18 mouse cellular contexts compared by ENCODE assay signal in the genomic region with DNA sequence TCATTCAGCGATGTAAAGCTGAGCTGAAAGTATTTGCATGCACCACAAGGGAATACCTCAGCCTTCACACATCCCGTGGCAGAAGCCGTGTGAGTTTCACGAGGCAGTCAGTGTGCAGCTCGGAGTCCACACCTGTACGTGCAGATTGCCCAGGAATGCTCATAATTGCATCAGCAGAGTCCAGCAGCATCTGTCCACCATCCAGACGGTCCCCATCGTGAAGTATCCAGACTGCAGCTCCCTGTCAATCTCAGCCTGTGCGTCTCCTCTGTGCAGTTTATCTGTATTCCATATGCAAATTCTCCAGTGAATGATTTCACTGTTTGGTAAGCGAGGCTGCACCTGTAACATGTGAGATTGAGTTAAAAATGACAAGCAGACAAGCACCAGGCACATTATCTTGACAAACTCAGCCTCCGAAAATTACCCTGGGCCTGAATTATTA.
DNase-seq lines count a peak whose midpoint lies in the region; ATAC-seq lines count a peak whose summit lies in the region.
"Had no signal": no experiment of that assay in that cellular context is flagged by ENCODE, and none has a peak within 500 bp of the region (broad histone marks: within the 10 kb centered on the region; RNA-seq: fewer than 3 reads in every experiment).

No protein-coding gene starts in this region.

- no peaks in the 10 kb centered on the region for H3K36me3 ChIP-seq in forebrain, embryonic 12.5 days (replicated peaks)
- H3K36me3 ChIP-seq in forebrain, embryonic 11.5 days (ENCODE audit: control insufficient read depth, insufficient read depth, low read length), result no peaks in the 10 kb centered on the region
- H3K36me3 ChIP-seq in embryonic facial prominence, embryonic 13.5 days, result no peaks in the 10 kb centered on the region
- no peaks in the 10 kb centered on the region for H3K36me3 ChIP-seq in hindbrain, embryonic 16.5 days (ENCODE audit: control insufficient read depth, insufficient read depth, low read length)
- no peaks in the 10 kb centered on the region for H3K36me3 ChIP-seq in midbrain, embryonic 15.5 days (replicated peaks)
- H3K36me3 ChIP-seq: heart, embryonic 12.5 days had no signal

- H3K27ac ChIP-seq in forebrain, embryonic 12.5 days, result 0 out of 2 replicates have a peak overlapping the region, but pooled peaks have one; percentile 50
- H3K27ac ChIP-seq in forebrain, embryonic 11.5 days (ENCODE audit: low read depth, low read length), result no peak overlapping the region
- H3K27ac ChIP-seq in embryonic facial prominence, embryonic 13.5 days, result no peak overlapping the region
- no peak overlapping the region for H3K27ac ChIP-seq in hindbrain, embryonic 16.5 days (ENCODE audit: low read depth, low read length)
- peak overlapping the region; percentile 63 for H3K27ac ChIP-seq in midbrain, embryonic 15.5 days

- no peak overlapping the region for H3K4me2 ChIP-seq in forebrain, embryonic 12.5 days
- no peak overlapping the region for H3K4me2 ChIP-seq in forebrain, embryonic 11.5 days (ENCODE audit: low read depth, low read length, severe bottlenecking)
- H3K4me2 ChIP-seq in embryonic facial prominence, embryonic 13.5 days, result peak overlapping the region; percentile 14; the same call in 1 of the 2 replicates
- peak overlapping the region; percentile 33 for H3K4me2 ChIP-seq in hindbrain, embryonic 16.5 days (ENCODE audit: low read length)
- H3K4me2 ChIP-seq in midbrain, embryonic 15.5 days, result peak overlapping the region; percentile 36
- H3K4me2 ChIP-seq: heart, embryonic 12.5 days had no signal

- 0 out of 2 replicates have a peak overlapping the region, but pooled peaks have one; percentile 4 for H3K4me3 ChIP-seq in forebrain, embryonic 12.5 days (replicated peaks)
- H3K4me3 ChIP-seq in forebrain, embryonic 11.5 days (ENCODE audit: low read depth, low read length), result no peak overlapping the region
- H3K4me3 ChIP-seq in embryonic facial prominence, embryonic 13.5 days, result no peak overlapping the region
- no peak overlapping the region for H3K4me3 ChIP-seq in hindbrain, embryonic 16.5 days (ENCODE audit: low read length)
- no peak overlapping the region for H3K4me3 ChIP-seq in midbrain, embryonic 15.5 days
- H3K4me3 ChIP-seq: erythroblast, embryonic 14.5 days; heart, embryonic 12.5 days had no signal

- H3K9me3 ChIP-seq in forebrain, embryonic 12.5 days, result no peaks in the 10 kb centered on the region
- no peaks in the 10 kb centered on the region for H3K9me3 ChIP-seq in forebrain, embryonic 11.5 days (ENCODE audit: control insufficient read depth, low read length)
- no peaks in the 10 kb centered on the region for H3K9me3 ChIP-seq in embryonic facial prominence, embryonic 13.5 days
- no peaks in the 10 kb centered on the region for H3K9me3 ChIP-seq in hindbrain, embryonic 16.5 days (ENCODE audit: control insufficient read depth, low read length)
- no peaks in the 10 kb centered on the region for H3K9me3 ChIP-seq in midbrain, embryonic 15.5 days
- H3K9me3 ChIP-seq: heart, embryonic 12.5 days had no signal

- WGBS in forebrain, embryonic 12.5 days, result 61% methylated on average over 11 of the region's 11 CpGs
- WGBS in forebrain, embryonic 11.5 days, result 71% methylated on average over 11 of the region's 11 CpGs
- WGBS in embryonic facial prominence, embryonic 13.5 days, result 30% methylated on average over 11 of the region's 11 CpGs
- 34% methylated on average over 11 of the region's 11 CpGs for WGBS in hindbrain, embryonic 16.5 days
- WGBS in midbrain, embryonic 15.5 days, result 27% methylated on average over 11 of the region's 11 CpGs

- ATAC-seq in forebrain, embryonic 12.5 days (ENCODE audit: low FRiP score), result peak; percentile 57; the same call in 1 of the 2 replicates
- no peak for ATAC-seq in forebrain, embryonic 11.5 days (replicated peaks; ENCODE audit: low FRiP score)
- no peak for ATAC-seq in embryonic facial prominence, embryonic 13.5 days (ENCODE audit: insufficient number of reproducible peaks, insufficient read depth, low FRiP score, low TSS enrichment, low read depth)
- peak; percentile 46 for ATAC-seq in hindbrain, embryonic 16.5 days
- peak; percentile 60 for ATAC-seq in midbrain, embryonic 15.5 days (replicated peaks)
- no peak for ATAC-seq in granulocyte monocyte progenitor cell, adult 5-6 weeks (replicated peaks; ENCODE audit: poor library complexity, severe bottlenecking)
- ATAC-seq: CD4-positive, CD25-positive, alpha-beta regulatory T cell, adult 4 months; intestine, postnatal 0 days had no signal

- no peak for DNase-seq in forebrain, embryonic 11.5 days (ENCODE audit: low spot score)
- no peak for DNase-seq in spleen, postnatal 14 days (ENCODE audit: low spot score in 2 of 2)
- DNase-seq in urinary bladder, adult 2 months (ENCODE audit: low spot score), result no peak
- DNase-seq: cerebellum, adult 9-11 months; heart, postnatal 4 days; kidney, postnatal 14 days; liver; lung, adult 18-20 months; thymus, adult 18-20 months had no signal

- peaks cover 18% of the 10 kb centered on the region for H3K4me1 ChIP-seq in forebrain, embryonic 12.5 days
- peaks cover 3% of the 10 kb centered on the region; the same call in 1 of the 2 replicates for H3K4me1 ChIP-seq in forebrain, embryonic 11.5 days (replicated peaks; ENCODE audit: control insufficient read depth, insufficient read depth, low read length)
- peaks cover 13% of the 10 kb centered on the region for H3K4me1 ChIP-seq in embryonic facial prominence, embryonic 13.5 days
- H3K4me1 ChIP-seq in hindbrain, embryonic 16.5 days (ENCODE audit: control insufficient read depth, insufficient read depth, low read depth, low read length), result peaks cover 11% of the 10 kb centered on the region
- H3K4me1 ChIP-seq in midbrain, embryonic 15.5 days, result peaks cover 21% of the 10 kb centered on the region

- H3K9ac ChIP-seq in forebrain, embryonic 12.5 days, result no peak overlapping the region
- no peak overlapping the region for H3K9ac ChIP-seq in forebrain, embryonic 11.5 days (ENCODE audit: low read length)
- no peak overlapping the region for H3K9ac ChIP-seq in embryonic facial prominence, embryonic 13.5 days
- H3K9ac ChIP-seq in hindbrain, embryonic 16.5 days (ENCODE audit: low read depth, low read length), result peak overlapping the region; percentile 41; the same call in 1 of the 2 replicates
- no peak overlapping the region; the same call in 1 of the 2 replicates for H3K9ac ChIP-seq in midbrain, embryonic 15.5 days
- H3K9ac ChIP-seq: heart, embryonic 12.5 days had no signal

- H3K27me3 ChIP-seq in forebrain, embryonic 12.5 days, result no peaks in the 10 kb centered on the region; the same call in 1 of the 2 replicates
- no peaks in the 10 kb centered on the region for H3K27me3 ChIP-seq in forebrain, embryonic 11.5 days (ENCODE audit: control insufficient read depth, insufficient read depth, low read length)
- H3K27me3 ChIP-seq in embryonic facial prominence, embryonic 13.5 days, result peaks cover 17% of the 10 kb centered on the region
- no peaks in the 10 kb centered on the region; the same call in 1 of the 2 replicates for H3K27me3 ChIP-seq in hindbrain, embryonic 16.5 days (replicated peaks; ENCODE audit: control insufficient read depth, insufficient read depth, low read length)
- H3K27me3 ChIP-seq in midbrain, embryonic 15.5 days (replicated peaks), result no peaks in the 10 kb centered on the region
- H3K27me3 ChIP-seq: heart, embryonic 12.5 days had no signal

Comparison
In these comparisons a context has a peak if more than half of its experiments do, and no peak if none do; other contexts are left out.
1. ATAC-seq: peak in forebrain, embryonic 12.5 days (single experiment), hindbrain, embryonic 16.5 days (single experiment) and midbrain, embryonic 15.5 days (single experiment); none in forebrain, embryonic 11.5 days (single experiment), embryonic facial prominence, embryonic 13.5 days (single experiment) and granulocyte monocyte progenitor cell, adult 5-6 weeks (single experiment).
2. H3K27ac ChIP-seq: peak in forebrain, embryonic 12.5 days (single experiment) and midbrain, embryonic 15.5 days (single experiment); none in forebrain, embryonic 11.5 days (single experiment), embryonic facial prominence, embryonic 13.5 days (single experiment) and hindbrain, embryonic 16.5 days (single experiment).
3. H3K4me2 ChIP-seq: peak in embryonic facial prominence, embryonic 13.5 days (single experiment), hindbrain, embryonic 16.5 days (single experiment) and midbrain, embryonic 15.5 days (single experiment); none in forebrain, embryonic 12.5 days (single experiment) and forebrain, embryonic 11.5 days (single experiment).